Mouse (Mus musculus): ENCODE results near the gene Krt82.
"Not testable (repeated sequence)": the region's sequence is repeated elsewhere in the genome, so short reads cannot be mapped to it uniquely, and the experiment has no call there.

The Krt82 gene

GRCm38 (mm10) chr15:101550567-101550966, at the start of gene Krt82:
TSS of gene Krt82 (minus strand) at chr15:101550667.
- DNase-seq: no peak

GRCm38 (mm10) chr15:101599123-101599522, 48.7 kb upstream of the Krt82 start:
- no peak for DNase-seq

DNA sequence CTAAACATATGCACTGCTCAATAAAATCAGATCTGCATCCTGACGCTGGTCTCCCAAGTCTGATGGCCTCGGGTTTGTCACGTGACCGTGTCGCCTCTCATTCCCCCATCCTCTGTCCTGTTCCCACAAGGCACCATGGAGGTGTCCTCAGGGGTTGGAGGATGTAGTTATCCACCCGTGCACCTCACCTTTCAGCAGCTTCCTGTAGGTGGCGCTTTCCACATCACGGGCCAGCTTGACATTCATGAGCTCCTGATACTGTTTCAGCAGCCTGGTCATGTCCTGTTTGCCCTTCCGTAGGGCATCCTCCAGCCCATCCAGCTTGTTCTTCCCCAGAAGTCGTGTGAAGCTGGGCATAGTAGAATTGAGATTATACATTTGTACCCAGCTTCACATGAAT, 37.7 kb upstream of the Krt82 start:
- DNase-seq: no peak

DNA sequence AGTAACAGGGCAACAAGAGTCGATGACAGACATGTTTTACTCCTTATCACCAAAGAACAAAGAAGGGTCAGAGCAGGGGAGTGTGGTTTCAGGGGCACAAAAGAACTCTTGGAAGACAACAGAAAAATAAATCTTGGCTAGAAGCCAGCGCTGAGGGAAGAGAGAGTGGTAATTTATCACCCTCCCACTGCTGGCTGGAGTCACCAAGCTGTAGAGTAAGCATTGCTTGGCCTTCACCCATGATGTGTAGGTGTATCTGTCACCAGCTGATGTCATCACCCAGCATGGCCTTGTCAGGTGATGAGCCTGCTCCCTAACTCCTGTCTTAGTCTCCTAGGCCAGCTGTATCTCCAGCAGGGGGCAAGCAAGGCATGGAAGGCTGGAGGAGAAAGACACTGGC, 34.0 kb upstream of the Krt82 start:
- DNase-seq: no peak

GRCm38 (mm10) chr15:101583211-101583965, 32.9 kb upstream of the Krt82 start:
- DNase-seq: no peak

GRCm38 (mm10) chr15:101581701-101582100, 31.2 kb upstream of the Krt82 start:
- DNase-seq: no peak

- no peak for DNase-seq
Measured at GRCm38 (mm10) chr15:101575506-101575905, 25.0 kb upstream of the Krt82 start.

GRCm38 (mm10) chr15:101573796-101574345, 23.4 kb upstream of the Krt82 start, which contains the start of gene Krt75:
TSS of gene Krt75 (minus strand) at chr15:101573904.
- DNase-seq: no peak

DNA sequence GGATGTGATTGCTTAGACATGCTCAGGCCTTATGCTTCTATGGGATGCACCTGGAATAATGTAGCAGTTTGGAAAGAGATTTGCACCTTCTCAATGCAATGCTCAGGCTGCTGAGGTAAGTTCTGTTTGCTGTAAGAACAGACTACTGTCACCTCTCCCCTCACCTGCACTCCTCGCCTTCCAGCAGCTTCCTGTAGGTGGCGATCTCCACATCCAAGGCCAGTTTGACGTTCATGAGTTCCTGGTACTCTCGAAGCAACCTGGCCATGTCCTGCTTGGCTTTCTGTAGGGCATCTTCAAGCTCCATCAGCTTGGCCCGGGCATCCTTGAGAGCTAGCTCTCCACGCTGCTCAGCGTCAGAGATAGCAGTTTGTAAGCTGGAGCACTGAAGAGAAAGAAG, 17.3 kb upstream of the Krt82 start:
- DNase-seq: no peak

GRCm38 (mm10) chr15:101562850-101563249, 12.4 kb upstream of the Krt82 start, which contains the start of gene Krt90:
TSS of gene Krt90 (minus strand) at chr15:101562950.
- no peak for DNase-seq

- DNase-seq: no peak
Measured at GRCm38 (mm10) chr15:101558034-101558646, 7.7 kb upstream of the Krt82 start.

DNA sequence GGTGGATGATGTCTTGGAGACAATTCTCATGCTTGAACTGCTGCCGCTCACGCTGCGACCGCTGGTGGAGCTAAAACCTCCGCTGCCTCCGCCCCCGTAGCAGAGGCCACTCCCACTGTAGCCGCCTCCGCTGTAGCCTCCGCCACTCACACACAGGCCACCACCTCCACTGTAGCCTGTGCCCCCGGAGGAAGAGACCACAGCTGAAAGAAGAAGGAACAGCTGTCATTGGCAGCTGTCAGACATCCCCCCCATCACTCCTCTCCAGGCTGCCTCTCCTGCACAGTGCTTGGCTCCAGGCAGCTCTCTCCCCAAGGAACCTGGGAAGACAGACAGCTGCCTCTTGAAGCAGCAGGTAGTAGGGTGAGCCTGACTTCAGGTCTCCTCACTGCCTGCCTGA, 2.7 kb upstream of the Krt82 start:
- no peak for DNase-seq

DNA sequence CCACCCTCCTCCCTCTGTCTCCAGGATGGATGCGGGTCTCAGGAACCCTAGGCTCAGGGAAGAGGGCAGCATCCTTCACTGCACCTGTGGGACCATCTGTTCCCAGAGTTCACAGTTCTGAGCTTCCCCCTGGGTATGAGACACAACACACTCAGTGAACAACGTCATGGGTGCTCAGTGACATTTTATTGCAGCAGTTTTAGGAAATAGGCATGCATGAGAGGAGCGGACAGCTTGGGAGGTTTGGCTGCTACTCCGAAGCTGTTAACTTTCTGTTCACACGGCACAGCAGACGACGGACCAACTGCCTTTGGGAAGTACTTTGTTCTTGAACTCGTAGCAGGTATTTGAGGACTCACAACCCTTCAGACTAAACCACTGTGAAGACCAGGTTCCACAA, 1.7 kb upstream of the Krt82 start:
- no peak for DNase-seq

DNA sequence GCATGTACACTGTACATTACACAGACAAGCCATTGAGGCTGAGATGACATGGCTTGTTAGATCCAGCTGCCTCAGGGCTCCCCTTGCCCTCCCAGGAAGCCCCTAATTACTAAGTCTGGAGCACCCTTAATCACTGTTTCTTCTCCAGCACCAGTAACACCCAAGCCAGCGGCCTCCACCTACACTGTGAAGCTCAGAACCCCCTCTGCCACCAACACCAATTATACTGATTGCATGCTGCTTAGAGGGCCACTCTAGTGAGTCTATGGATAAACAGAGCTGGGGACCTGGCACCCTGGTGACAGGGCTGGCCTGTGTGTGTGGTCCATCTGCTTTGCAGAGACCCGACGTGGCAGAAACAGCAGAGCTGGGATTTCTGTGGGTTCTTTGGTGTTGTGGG, 6.0 kb downstream of the Krt82 start:
- DNase-seq: no peak

- no peak for DNase-seq
Measured at GRCm38 (mm10) chr15:101542543-101542942, 7.9 kb downstream of the Krt82 start.

DNA sequence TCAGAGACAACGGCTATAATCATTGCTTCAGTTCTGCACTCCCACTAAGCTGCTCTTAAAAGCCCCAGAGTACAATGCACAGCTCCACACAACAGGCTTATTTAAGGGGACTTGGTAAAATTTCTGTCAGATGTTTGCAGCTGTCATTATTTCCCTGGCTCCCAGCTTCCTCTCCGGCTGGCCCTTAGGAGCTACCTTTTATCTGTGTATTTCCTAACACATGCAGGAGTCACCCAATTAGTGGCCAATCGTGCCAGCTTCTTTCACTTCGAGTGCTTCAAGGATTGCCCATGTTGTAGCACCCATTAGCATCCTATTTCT, 11.9 kb downstream of the Krt82 start:
- no peak for DNase-seq

GRCm38 (mm10) chr15:101537864-101538579, 12.4 kb downstream of the Krt82 start:
- DNase-seq: no peak

- no peak for DNase-seq
Measured at GRCm38 (mm10) chr15:101536054-101536850, 14.2 kb downstream of the Krt82 start.

DNA sequence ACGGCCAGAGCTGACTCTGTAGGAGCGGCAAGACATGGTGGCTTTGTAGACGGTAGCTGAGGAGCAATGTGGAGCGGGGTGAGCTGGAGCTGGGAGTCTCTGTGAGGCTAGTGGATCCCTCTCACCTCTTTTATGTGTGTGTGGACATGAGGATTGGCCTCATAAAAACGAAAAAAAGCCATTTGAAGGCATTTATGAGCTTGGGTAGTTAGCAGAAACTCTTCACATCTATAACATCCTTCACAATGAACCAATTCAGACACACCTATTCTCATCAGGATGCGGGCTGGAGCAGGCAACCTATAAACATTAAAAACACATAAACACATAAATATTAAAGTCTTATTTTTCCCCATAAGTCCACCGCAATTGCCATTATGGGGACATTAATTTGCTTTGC, 17.7 kb downstream of the Krt82 start, which contains the start of gene Krt84:
Gene Krt84 (minus strand): TSS at position 101 of the 400 bp plus-strand sequence.
- no peak for DNase-seq

- DNase-seq: no peak
Measured at GRCm38 (mm10) chr15:101522556-101523232, 27.8 kb downstream of the Krt82 start.

- peak; percentile 75 to 79 for DNase-seq
Measured at GRCm38 (mm10) chr15:101519792-101520191, 30.7 kb downstream of the Krt82 start.

DNA sequence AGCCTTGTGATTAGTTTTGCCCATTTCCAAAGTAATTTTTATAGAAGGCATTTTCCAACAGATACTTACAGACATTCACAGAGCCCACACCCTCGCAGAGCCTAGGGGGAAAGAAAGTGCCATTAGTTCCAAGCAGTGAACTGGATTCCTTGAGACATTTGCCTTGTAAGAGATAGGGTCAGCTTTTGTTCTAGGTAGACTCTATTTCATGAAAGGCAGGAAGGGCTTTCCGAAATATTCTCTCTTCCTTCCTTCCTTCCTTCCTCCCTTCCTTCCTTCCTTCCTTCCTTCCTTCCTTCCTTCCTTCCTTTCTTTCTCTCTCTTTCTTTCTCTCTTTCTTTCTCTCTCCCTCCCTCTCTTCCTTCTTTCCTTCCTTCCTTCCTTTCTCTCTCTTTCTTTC, 33.3 kb downstream of the Krt82 start, which contains the start of gene Gm49425:
Gene Gm49425 (minus strand): TSS at position 101 of the 400 bp plus-strand sequence.
- not testable (repeated sequence) for DNase-seq
